Mouse (Mus musculus) CD4-positive, CD25-positive, alpha-beta regulatory T cell, adult 9 weeks (primary cell): Measurements from ENCODE around the gene Crip1. TPM values are rescaled to one million over a fixed set of nuclear protein-coding genes. Genes with fewer than 3 reads are reported as not detected.

Experiments used
- polyA plus RNA-seq: library from polyadenylated mRNA; unstranded; fragments of 100-300 nt; shearing (Covaris generic); gene quantifications from one replicate; pipeline ENCODE4 v1.2.1, GENCODE M21; 2017

Crip1 gene
- polyA plus RNA-seq = 1,207 TPM

DNA sequence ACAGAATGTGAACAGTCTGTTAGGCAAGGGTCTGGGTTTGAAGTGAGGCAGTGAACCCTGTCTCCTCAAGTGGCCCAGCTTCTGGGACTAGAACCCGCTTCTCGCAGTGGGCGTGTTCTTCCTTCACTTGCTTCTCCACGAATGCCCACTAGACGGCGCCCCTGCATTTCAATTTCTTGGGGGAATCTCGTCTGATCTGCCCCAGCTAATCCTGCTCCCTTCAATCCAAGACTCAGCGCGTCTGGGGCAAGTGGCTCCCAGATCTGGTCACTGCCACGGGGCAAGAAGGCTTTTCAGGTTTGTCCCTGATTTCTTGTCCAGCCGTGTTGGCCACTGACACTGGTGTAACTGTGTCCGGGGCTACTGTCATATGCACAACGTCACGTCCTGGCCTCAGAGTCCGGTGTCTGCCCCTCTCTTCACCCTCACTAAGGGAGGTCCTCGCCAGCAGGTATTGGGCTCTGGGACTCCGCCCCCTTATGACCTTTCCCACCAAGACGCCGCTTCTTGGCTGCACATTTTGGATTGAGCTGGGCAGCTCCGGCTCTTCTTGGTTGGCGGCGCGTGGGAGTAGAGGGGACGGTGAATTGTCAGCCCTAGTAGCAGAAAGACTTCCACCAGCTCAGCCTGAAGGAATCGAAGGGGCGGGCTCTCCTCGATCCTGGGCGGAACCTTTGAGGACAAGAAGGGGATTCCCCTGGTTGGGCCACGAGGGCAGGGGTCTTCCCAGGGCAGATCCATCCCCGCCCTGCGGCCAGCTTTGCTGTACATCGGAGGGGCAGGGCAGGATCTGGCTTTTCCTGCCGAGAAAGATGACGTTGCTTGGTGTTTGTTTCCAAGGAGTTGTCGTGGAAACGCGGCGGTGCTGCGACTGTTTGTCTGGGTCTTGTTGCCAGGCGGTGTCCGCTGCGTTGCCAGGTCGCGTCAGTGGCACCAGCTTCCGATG lies at the start of gene Crip1:
TSS of gene Crip1 (plus strand) at position 205 of the 946 bp plus-strand sequence.

DNA sequence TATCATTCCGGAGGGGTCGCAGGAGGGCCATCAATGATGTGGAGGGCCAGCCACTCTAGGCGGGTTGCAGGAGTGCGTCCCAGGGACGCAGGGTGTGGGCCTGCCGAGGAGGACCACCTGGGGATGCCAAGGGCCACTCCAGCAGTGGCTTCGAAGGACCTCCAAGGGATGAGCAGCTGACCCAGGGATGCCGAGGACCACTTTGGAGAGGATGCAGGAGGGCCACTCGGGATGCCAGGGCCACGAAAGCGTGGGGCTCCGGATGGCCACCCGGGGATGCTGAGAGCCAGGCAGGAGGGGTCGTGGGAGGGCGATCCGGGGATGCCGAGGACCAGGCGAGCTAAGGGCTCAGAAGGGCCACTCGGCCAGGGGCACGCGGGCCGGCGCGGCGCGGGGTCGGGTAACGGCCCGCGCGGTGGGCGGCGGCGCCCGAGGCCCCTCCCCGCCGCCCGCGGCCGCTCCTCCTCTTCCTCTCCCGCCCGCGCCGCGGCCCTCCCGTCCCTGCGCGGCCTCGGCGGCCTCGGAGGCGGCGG lies 48.3 kb upstream of the Crip1 start, which contains the start of gene Mta1:
TSS of gene Mta1 (plus strand) at position 530 of the 533 bp plus-strand sequence.

DNA sequence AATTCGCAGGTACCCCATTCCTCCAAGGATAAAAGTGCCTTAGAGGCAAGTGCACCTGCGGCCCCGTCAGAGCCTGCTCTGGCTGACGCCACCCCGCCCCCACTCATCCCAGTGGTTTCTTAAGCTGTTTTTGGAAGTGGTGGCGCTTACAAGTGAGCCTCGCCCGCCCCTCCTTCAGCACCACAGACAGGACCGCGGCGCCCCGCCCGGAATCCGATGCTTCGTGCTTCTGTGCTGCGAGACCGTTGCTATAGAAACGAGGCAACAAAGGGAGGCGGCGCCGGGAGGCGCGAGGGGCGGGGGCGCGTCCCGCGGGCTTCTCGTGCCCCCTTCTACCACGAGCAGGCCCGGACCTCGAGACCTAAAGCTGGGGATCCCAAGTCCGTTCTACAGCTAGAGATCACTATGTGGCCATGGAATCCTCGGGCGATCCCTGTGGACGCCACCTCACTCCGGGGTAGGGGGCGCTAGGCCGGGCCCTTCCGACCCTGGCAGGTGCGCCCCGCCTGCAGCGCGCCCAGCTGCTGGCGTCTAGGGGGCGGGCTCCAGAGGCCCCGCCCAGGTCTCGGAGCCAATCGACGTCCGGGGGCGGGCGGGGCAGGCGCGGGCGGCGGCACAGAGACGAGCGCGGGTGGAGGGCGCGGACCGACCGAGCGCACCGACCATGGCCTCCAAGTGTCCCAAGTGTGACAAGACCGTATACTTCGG lies 6.1 kb upstream of the Crip1 start, which contains the start of gene Crip2:
TSS of gene Crip2 (plus strand) at position 329 of the 708 bp plus-strand sequence.

DNA sequence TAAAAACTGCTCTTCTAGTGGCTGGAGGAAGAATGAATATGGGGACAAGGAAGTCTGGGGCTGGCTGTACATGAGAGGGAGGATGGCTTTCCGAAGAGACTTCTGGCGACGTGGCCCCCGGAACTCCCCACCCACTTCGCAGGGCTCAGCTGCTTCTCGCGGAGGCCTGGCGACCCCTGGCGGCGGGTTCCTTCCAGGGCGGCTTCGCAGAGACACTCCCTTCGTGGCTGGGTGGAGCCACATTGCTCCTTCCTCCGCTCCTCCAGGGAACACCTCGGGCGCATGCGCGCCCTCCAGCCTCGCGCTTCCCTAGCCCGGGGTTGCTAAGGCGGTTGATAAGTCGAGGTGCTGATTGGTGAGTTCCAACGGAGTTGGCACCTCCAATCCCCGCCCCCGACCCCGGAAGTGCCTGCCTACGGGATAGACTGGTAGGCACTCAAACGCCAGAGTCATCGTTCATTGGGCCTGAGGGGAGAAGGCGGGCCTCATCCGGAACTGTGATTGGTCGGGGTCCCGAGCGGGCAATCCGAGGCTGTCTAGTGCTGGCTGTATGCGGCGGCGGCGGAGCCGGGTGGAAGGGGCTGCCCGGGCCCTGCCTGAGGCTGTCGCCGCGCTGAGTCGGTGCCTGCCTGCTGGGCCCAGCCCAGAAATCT lies 9.9 kb downstream of the Crip1 start, which contains the start of gene Tedc1:
TSS of gene Tedc1 (plus strand) at position 535 of the 653 bp plus-strand sequence.

DNA sequence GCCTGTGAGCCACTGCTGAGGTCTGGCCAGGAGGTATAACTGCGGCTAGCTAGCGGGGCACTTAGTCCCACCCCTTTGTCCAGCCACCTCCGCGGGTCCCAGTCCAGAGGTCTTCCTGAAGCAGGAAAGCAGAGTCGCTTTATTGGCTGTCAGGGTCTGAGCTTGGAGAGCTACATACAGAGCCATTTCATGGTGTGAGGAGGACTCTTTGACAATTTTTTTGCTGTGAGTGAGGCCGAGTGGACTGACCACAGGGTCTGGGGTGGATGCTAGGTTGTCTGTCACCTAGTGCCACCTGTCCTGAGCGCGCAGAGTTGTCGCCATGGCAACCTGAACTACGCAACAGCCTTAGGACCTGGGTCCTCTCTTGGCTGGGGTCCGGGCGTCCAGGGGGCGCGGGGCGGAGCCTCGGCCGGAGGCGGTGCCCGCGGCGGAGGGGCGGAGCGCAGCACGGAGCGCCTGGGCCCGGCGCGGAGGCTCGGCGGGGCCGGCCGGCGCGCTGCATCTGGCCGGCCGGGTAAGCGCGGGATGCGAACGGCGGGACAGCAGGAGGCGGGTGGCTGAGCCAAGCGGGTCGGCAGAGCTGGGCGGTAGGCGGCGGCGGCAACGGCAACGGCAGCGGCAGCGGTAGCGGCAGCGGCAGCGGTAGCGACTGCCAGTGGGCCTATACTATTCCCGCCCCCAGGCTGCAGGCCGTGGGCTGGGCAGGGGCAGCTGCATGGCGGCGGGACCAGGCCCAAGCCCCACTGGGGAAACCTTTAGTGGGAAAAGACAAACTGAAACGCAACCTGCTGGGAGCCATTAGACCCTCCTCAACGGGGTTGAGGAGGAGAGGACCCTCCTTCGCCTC lies 39.6 kb downstream of the Crip1 start, which contains the start of gene Tmem121:
TSS of gene Tmem121 (plus strand) at position 489 of the 850 bp plus-strand sequence.

Other genes starting within 250 kb of the Crip1 start
- gene Jag2, start 216.5 kb upstream of the Crip1 start, polyA plus RNA-seq = 3.5 TPM
- gene Nudt14, start 204.2 kb upstream of the Crip1 start, polyA plus RNA-seq = 66.8 TPM
- 4.8 TPM for gene Btbd6, start 169.8 kb upstream of the Crip1 start, polyA plus RNA-seq
- 18.8 TPM for gene Brf1, start 145.6 kb upstream of the Crip1 start, polyA plus RNA-seq
- gene Pacs2, start 131.8 kb upstream of the Crip1 start, polyA plus RNA-seq = 5.2 TPM
- gene Tex22, start 71.8 kb upstream of the Crip1 start, polyA plus RNA-seq = 0.36 TPM
- 3.9 TPM for gene Mta1, start 48.0 kb upstream of the Crip1 start, polyA plus RNA-seq
- 6.5 TPM for gene Crip2, start 6.1 kb upstream of the Crip1 start, polyA plus RNA-seq
- 7.6 TPM for gene Tedc1, start 10.1 kb downstream of the Crip1 start, polyA plus RNA-seq
- not detected for gene Tmem121, start 39.6 kb downstream of the Crip1 start, polyA plus RNA-seq